Mouse (Mus musculus) telencephalon, adult 2 months (tissue): Measurements from ENCODE around the gene Pdcd1lg2.

Experiments
- DNase-seq: peaks from one replicate; pipeline ENCODE4 v3.0.0-alpha.2; 2011; ENCODE audit warnings: low read depth, low spot score

Pdcd1lg2 gene

GRCm38 (mm10) chr19:29410619-29411018, at the start of gene Pdcd1lg2:
Gene Pdcd1lg2 (plus strand): TSS chr19:29410919.
- DNase-seq, result no peak

DNA sequence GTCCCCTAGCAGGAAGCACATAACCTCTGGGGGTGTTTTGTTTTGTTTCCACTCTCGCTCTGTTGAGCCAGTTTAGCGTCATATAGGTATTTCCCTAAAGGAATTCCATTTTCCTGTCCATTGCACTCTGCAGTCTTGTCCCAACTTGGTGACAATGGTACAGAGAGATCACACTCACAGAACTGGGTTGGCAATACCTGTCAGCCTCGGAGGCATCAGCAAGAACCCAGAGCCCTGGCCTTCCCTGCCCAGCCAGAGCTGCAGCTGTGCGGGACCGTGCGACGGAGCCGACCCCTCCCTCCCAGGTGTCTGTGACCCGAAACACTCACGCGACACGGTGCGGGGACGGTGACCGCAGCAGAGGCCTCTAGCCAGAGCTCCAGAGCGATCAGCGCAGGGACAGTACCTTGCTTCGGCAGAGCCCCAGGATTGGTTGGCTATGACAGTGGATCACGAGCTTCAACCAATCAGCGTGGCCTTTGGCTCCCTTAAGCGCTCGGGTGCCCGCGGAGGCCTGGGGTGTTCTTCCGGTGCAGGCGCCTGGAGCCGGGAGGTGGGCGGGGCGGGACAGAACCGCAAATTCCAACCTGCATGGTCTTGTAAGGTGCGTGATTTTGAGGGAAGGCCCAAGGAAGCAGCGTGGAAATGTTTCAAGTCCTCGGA, 49.1 kb upstream of the Pdcd1lg2 start:
- DNase-seq, result peak; percentile 97

DNA sequence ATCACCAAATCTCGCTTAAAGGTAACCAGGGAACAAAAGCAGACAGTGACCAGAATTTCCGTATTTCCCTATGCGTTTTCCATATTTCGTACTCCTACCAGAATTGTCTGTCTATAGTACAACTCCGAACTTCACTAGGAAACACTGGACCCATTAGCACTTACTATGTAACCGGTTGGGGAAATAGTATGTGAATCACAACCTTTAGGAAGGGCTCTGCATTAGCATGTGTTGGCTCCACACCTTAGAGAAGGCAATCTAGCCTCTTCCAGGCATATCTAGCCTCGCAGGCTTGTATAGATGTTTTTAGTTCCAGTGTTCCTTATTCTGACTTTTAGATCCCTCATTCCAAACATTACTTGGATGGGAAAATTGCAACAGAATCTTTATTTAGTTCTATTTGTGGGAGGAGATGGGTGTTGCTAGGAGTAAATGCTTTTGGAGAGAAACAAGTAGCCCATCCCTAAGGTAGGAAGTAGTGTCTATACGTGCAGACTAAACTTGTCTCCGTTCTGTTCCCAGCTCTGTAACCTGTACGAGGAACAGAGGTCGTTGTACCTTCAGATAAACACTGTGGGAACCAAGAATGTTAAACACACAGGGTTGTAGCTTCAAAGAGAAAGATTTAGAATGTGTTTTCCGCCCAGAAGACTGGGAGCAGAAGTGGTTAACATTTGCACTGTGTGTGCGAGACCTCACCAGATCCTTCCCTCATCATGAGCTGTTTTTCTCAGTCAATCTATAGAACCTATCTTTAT, 48.4 kb upstream of the Pdcd1lg2 start:
- no peak for DNase-seq

GRCm38 (mm10) chr19:29363557-29363956, 47.2 kb upstream of the Pdcd1lg2 start:
- no peak for DNase-seq

- no peak for DNase-seq
Measured at GRCm38 (mm10) chr19:29364076-29364475, 46.6 kb upstream of the Pdcd1lg2 start.

- no peak for DNase-seq
Measured at GRCm38 (mm10) chr19:29365105-29365504, 45.6 kb upstream of the Pdcd1lg2 start.

GRCm38 (mm10) chr19:29366226-29366968, 44.3 kb upstream of the Pdcd1lg2 start:
- no peak for DNase-seq

DNA sequence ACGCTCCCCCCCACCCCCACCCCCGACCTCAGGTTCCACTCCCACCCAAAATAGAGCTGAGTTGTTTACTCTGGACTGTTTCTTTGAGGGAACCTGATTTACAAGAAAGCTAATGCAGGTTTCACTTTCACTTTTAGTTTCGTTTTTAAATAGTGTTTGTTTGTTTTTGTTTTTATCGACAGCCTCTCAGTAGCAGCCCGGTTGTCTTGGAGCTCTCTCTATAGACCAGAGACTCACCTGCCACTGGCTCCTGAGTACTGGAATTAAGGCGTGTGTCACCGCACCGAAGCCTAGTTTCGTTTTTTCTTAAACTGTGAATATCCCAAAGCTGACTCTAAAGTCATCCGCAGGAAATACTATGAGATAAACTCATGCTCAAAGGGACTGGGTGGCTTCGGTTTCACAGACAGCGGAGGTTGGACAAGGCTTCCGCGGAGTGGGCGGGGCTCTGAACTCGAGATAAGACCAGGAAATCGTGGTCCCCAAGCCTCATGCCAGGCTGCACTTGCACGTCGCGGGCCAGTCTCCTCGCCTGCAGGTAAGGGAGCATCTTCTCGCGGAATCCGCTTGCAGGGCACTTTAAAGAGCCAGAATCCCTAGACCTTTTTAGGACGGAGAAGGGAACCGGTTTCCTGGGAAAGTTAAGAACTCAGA, 43.6 kb upstream of the Pdcd1lg2 start, which contains the start of the genes Plgrkt and Cd274:
Gene Plgrkt (minus strand): TSS at position 422 of the 654 bp plus-strand sequence.
Gene Cd274 (plus strand): TSS at position 487 of the 654 bp plus-strand sequence.
- no peak for DNase-seq

DNA sequence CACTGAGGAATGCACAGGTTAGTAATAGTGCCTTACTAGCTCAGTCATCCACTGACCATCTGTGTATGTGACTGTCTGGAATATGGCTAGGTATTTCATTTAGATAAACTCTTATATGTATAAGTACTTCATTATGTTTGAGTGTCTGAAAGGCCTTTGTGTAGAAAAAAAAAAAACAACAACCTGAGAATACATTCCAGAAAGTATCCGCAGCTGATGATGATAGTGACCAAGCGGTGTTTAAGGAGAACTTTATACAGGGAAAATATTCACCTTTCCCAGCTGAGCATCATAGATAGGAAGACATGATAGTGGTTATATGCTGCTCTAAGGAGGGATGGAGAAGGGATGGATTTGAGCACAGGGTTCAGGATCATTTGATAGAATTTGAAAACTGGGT, 42.7 kb upstream of the Pdcd1lg2 start:
- no peak for DNase-seq

DNA sequence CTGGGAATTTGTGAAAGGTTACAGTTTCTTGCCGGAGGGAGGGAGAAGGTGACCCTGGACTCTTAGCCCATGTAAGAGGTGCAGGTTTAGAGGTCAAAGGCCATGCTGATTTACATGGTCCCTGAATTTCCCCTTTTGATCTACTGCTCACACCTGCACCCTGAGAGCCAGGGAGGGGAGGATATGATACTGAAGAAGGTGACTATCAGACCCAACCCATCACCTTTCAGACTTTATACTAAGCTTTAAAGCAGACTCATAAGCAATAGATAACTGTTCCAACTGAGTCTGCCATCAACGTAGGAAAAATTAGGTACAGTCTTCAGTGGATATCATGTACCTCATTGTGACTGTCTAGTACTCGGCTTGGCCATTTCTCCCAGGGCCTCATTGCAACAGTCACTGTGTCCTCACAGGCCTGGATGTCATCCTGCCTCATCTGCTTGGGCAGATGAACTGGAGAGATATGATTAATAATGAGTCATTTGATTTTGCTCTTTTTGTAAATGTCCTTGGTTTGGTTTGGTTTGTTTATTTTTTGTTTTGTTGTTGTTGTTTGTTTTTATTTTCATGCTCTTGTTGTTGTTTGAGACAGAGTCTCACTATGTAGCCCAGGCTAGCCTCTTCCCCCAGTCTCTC, 41.9 kb upstream of the Pdcd1lg2 start:
- no peak for DNase-seq

DNA sequence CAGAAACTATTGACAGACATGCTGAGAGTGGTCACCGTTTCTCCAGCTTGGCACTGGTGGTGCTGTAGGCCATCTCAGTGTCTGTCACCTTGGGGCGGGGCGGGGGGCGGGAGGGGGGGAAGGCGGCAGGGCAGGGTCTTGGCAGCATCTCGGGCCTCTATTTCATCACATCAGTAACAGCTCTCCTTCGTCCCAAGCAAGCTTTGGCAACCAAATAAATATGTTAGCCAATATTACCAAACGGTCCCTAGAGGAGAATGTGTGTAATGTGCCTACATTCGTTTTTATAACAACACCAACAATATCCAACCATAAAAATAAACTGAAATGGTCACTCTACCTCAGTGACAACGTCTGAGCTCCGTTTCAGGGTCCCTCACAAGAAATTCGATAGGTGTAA, 40.6 kb upstream of the Pdcd1lg2 start:
- DNase-seq, result no peak

GRCm38 (mm10) chr19:29370545-29371283, 40.0 kb upstream of the Pdcd1lg2 start:
- DNase-seq, result no peak

DNA sequence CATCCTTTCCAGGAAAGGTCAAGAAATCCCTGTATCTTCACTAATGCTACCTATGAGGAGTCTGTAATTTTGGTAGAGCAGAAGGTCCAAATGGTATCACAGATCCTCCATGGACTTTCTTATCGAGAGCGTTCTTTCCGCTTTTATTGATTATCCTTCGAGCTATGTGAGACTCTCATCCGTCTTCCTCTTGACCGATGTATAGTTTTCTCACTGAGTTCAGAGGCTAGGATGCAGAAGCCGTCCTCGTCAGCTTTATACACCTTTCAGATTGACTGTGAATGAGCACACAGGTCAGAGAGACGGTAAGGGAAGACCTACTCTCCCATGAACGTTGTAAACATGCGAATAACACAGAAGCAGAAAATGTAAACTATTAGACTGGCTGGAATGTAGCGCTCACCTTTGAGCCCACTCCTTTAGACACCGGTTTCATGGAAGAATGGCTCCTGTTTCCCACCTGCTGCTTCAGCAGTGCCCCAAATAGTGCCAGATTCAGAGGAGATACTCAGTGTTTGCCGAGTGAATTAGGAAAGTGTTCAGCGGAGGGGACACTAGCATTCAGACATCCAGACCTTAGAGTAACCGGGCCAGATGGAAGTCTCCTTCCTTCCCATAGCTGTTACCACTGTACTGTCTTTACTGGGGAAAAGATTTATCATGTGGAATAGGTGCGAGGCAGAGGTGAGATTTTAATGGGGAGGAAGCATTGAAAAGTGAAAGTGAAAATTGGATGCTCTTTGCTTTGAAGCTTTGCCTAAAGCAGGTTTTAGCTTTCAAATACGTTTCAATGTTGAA, 39.2 kb upstream of the Pdcd1lg2 start:
- DNase-seq, result no peak

- DNase-seq, result peak; percentile 43
Measured at GRCm38 (mm10) chr19:29372138-29372537, 38.6 kb upstream of the Pdcd1lg2 start.

DNA sequence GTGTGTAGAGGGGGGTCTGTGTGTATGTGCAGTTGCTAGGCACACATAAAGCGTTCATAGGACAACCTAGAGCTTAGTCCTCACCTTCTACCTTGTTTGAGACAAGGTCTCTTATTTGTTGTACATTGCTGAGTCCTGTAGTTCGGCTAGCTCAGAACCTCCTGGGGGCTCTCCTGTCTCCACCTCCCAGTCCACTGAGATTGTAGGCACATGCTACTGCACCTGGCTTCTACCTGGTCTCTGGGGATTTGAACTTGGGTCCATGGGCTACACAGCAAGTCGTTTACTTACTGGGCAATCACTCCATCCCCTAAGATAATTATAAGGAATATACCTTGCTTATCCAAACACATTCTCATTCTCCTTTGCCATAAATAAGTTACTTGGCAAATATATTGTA, 38.1 kb upstream of the Pdcd1lg2 start:
- DNase-seq, result no peak

- no peak for DNase-seq
Measured at GRCm38 (mm10) chr19:29373438-29373837, 37.3 kb upstream of the Pdcd1lg2 start.

GRCm38 (mm10) chr19:29374947-29375346, 35.8 kb upstream of the Pdcd1lg2 start:
- no peak for DNase-seq

DNA sequence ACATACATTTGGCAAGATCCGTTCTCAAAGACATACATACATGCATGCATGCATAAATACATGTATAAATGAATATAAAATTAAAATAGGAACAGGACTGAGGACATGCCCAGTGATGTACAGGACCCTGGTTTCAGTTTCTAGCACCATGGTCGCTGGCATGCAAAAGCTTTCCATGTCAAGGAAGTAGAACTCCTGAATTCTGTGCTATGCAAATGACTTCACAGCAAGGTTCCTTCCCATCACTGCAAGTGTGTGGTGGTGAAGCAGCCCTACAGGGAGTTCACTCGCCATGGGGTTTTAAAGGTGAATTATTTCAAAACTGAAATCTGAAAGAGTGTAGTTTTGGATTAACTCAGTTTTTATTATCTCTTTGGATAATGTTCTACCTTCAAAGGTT, 34.3 kb upstream of the Pdcd1lg2 start:
- DNase-seq, result no peak

DNA sequence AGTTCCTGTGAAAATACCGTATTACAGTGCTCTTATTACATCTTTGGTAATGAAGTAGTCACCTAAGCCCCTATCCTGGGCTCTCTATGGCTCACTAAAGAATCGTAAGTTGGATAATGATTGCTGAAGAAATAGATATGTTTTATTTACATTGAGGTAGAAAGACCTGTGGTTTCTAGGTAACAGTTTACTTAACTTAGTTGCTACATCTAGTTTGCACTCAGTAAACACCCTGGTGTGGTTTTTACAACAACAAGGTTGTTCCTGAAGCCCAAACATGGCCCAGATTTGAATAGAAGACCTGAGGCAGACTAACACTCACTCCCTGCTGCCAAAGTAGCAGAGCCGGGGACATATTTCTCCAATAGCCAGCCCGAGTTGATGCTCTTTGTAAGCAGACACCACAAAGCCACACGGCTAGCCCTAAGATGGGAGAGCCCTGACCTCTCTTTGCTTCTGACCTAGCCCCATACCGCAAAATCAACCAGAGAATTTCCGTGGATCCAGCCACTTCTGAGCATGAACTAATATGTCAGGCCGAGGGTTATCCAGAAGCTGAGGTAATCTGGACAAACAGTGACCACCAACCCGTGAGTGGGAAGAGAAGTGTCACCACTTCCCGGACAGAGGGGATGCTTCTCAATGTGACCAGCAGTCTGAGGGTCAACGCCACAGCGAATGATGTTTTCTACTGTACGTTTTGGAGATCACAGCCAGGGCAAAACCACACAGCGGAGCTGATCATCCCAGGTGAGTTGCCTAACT, 30.7 kb upstream of the Pdcd1lg2 start:
- DNase-seq, result no peak
